Mouse (Mus musculus) granulocyte monocyte progenitor cell, adult 5-6 weeks (primary cell): Measurements from ENCODE around the gene Trpv5. TPM values are rescaled to one million over a fixed set of nuclear protein-coding genes. Genes with fewer than 3 reads are reported as not detected.

Source experiments
- ATAC-seq: replicated peaks from 2 replicates; pipeline ENCODE4 v1.8.0; 2016; ENCODE audit warnings: mild to moderate bottlenecking, moderate TSS enrichment, inconsistent platforms; ENCODE audit not compliant: poor library complexity, severe bottlenecking
- total RNA-seq, 2 experiments: library from RNA; stranded (forward) in 1 of 2; stranded (reverse) in 1 of 2; fragments of 200-712, 200-1000 nt in 1 of 2; fragments of >200 nt in 1 of 2; fragmentation: Nextera tagmentation in 1 of 2; gene quantifications; 2 replicates each; pipeline ENCODE4 v1.2.3; 2014 to 2017

Trpv5 gene
- total RNA-seq (2014; fragmentation: Nextera tagmentation) (not detected in 2 replicates), total RNA-seq (2017) (not detected in 2 replicates)

DNA sequence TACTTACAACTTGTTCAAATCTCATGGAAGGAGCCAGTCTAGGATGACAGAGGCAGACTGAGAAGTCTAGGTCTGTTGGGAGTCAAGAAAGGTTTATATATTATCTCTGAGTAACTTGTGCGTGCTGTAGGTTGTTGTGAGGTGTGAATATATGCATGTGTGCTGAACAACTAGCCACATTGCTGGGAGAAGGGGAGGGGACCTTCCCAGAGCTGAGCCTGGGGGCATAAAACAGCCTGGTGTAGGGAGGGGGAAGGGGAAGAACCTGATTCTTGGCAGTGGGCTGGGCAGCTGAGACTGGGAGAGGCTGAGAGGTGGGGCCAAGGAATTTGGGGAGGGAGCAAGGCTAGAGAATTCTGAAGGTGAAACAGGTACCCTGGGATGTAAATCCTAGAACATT lies at the start of gene Trpv5:
Gene Trpv5 (minus strand): TSS at position 101 of the 400 bp plus-strand sequence.
- ATAC-seq, result no peak

DNA sequence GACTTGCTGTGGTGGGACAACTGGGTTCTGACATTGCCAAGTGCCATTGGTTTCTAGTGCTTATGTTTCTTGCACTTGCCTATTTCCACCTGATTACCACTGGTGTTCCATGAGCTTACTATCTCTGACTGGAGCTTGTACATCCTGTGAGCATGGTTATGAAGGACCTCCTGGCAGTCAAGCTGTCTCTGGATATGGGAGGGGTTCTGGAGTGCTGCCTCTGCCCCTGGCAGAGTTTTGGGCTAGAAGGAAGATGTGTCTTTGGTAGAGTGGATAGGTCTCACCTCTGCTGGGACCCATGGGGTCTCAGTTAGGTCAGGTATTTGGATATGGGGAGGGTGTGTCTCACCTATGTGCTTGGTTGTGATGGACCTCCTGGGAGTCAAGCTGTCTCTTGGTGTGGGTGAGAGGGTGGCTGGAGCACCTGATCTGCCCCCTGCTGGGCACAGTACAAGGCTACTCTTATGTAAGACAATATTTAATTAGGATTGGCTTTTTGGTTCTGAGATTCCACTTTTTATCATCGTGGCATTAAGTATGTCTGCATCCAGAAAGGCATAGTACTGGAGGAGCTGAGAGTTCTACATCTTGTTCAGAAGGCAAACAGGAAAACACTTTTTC lies 47.5 kb upstream of the Trpv5 start:
- no peak; the same call in 1 of the 2 replicates for ATAC-seq

DNA sequence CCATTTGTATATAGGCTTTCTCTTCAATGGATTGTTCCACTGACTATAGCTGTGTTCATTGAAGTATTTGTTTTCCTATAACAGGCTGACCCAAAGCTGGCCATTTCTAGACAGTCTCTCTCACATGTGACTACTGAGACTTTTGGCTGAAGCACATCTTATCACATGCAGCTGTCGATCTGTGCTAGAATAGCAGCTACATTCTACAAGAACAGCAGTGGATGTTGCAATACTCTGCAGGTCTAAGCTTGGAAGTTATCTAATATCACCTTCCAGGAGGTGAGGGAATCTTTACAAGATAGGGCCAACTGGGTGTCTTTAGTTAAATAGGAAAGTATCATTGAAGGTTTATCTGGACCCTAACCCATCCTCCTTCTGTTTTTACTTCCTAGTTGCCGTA lies 40.9 kb upstream of the Trpv5 start:
- ATAC-seq, result no peak

- no peak for ATAC-seq
These were observed 29.7 kb upstream of the Trpv5 start for GRCm38 (mm10) chr6:41710281-41710680.

- no peak for ATAC-seq
These were observed 25.7 kb upstream of the Trpv5 start for GRCm38 (mm10) chr6:41706275-41706674.

GRCm38 (mm10) chr6:41704123-41704522 lies 23.6 kb upstream of the Trpv5 start, which contains the start of gene Kel:
Gene Kel, minus strand, starts transcription at chr6:41704339.
- no peak for ATAC-seq

DNA sequence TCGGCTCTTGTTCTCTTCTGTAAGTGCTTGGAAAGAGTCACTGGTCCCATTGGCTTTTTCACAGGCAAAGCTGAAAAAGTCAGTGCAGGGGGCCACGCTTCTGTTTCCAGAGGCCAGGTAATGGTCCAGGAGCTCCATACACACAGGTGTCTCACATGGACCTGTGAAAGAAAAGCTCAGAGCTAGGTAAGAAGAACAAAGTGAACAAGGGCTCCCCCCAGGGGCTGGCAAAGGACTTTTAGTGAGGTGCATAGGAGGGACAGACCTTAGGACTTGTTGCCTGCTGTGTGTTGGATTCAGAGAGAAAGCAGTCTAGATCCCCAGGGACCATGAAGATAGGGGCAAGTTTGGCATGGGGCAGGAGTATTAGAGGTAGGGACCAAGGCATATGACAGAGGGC lies 22.4 kb upstream of the Trpv5 start:
- no peak for ATAC-seq

DNA sequence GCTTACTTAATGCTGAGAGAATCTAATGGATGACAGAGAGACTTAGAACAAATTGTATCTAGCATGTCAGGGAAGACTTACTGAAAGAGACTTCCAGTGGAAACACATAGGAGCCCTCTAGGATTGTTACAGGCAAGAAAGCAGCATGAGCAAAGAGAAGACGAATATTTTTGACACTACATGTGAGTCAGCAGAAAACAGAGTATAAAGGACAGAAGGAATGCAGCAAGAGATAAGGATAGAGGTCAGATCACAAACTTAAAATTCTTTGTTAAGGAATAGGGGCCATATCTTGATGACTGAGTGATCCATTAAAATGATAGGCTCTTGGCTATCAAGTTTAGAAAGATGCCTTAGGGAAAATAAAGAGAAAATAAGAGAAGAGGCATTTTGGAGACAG lies 20.7 kb upstream of the Trpv5 start:
- ATAC-seq, result no peak

- no peak for ATAC-seq
These were observed 13.8 kb upstream of the Trpv5 start for GRCm38 (mm10) chr6:41694407-41694806.

DNA sequence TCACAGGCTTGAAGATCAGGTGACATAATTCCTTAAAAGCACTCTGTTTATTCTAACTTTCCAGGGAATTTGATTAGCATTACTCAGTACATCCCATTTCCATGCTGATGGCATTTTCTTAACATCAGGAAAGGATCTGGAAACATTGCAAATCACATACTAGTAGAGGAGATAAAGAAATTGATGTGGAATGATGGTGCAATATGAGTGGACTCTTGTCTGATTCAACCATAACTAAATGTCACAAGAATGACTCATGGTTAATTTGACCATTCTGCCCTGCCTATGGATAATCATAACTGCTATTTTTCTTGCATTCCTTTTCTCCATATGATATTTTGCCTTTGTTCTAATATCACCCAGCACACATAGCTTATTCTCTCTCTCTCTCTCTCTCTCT lies 11.6 kb upstream of the Trpv5 start:
- ATAC-seq, result no peak

GRCm38 (mm10) chr6:41685596-41685995 lies 5.0 kb upstream of the Trpv5 start:
- no peak for ATAC-seq

DNA sequence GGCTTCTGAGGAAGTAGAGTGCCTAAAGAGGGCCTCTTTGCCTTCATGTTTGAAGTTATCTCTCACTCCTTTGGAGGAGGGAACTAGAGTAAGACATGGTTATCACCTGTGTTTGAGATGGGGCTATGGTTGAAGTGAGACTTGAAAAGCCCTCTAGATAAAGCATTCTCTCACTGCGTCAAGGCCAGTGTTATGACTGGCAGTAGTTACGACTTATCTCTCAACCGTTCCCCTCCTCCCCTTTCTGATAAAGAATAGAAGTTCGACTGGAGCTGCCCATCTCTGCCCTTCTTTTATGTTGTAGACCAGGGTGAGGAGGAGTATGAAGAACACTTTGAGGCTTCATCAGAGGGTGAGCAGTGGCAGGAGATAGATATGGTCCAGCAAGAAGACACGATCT lies 4.3 kb upstream of the Trpv5 start:
- ATAC-seq, result no peak

- no peak for ATAC-seq
These were observed 3.6 kb upstream of the Trpv5 start, which contains the start of gene Llcfc1 for GRCm38 (mm10) chr6:41684131-41684530. Gene Llcfc1, plus strand, starts transcription at chr6:41684431.

DNA sequence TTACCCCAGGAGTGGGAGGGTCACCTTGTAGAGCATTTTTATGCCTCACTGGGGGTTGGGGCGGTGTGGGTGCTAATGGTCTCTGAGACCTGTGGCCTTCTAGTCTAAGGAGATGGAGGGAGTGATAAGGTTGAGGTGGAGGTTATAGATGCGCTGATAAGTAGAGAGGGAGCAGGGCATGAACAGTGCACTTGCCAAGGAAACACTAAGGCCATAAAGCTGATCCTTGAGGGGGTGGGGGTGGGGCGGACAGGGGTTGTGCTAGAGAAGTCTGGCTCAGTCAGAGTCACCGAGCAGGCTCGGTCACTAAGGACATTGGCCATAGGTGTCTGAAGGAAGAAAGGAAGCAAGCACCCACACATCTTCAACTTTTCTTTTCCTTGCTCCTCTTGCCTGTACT lies 1.1 kb upstream of the Trpv5 start:
- no peak for ATAC-seq

- ATAC-seq, result no peak
These were observed 4.0 kb downstream of the Trpv5 start for GRCm38 (mm10) chr6:41676530-41676929.

DNA sequence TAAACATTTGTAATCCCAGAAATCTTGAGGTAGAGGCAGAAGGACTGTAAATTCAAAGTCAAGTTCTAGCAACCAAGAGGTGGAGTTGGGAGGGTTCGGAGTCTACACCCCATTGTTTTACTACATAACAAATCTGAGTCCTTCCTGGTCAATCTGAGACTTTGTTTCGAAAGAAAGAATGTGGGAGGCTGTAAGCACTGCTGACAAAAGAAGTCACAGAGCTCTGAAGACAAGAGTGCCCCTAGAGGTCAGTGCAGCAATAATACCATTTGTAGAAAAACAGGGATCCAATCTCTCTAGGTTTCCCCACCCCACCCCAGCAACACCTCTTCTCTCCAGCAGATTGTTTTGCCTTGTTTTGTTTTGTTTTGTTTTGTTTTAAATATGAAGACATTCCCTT lies 18.2 kb downstream of the Trpv5 start:
- ATAC-seq, result peak; percentile 70

GRCm38 (mm10) chr6:41658487-41658886 lies 22.1 kb downstream of the Trpv5 start:
- no peak for ATAC-seq

- ATAC-seq, result peak; percentile 65
These were observed 25.9 kb downstream of the Trpv5 start for GRCm38 (mm10) chr6:41654648-41655047.

DNA sequence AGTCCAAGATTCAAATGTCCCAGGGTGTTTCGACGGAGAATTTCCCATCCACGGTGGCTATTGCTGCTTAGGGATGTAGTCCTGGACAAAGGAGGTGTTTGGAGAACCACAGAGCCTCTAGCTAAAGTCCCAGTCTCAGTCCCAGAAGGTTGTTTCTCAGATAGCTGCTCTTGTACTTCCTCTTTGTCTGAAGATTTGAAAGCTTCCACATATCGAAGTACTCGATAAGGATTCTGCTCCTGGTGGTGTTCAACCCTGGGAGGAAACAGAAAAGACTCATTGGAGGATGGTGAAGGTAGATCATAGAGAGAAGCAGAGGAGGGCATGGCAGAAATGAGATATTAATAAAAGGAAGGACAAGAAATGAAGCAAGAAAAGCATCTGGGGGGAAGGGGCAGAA lies 27.4 kb downstream of the Trpv5 start:
- ATAC-seq, result no peak; the same call in 1 of the 2 replicates

DNA sequence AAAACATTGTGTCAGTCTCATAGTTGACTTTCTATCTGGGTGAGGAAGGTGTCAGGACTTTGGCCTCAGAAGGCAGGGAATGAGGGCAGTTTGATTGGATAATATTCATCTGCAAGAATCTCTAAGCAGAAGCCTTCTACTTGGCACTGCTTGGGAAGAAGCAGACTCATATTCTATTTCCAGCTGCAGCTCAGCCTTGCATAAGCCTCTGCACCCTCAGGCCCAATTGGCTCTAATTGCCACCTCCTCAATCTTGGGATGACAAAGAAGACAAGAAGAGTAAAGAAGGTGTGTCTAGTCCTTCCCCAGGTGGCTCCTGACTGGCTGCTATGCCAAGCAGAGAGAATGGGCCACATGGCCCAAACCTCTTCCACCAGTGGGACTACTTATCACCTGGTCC lies 33.9 kb downstream of the Trpv5 start:
- no peak for ATAC-seq

DNA sequence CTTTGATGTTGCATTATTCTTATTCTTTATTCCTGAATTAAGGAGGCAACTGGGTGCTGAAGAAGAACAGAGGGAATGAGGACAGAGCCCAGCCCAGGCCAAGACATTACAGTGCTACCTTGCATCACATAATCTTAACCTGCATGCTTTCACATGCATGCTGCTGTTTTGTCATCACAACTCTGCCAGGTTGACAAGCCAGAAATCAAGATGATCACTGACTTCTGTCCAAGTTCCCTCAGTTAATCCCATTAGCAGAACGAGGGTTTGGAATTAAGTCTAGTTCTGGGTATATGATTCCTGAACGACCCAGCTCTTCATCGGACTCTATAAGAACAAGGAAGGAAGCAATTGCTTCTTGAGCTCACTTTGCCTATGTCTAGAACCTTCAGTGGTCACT lies 34.3 kb downstream of the Trpv5 start:
- no peak for ATAC-seq

- ATAC-seq, result peak; percentile 83
These were observed 37.3 kb downstream of the Trpv5 start for GRCm38 (mm10) chr6:41643227-41643626.

- ATAC-seq, result peak; percentile 77
These were observed 37.8 kb downstream of the Trpv5 start for GRCm38 (mm10) chr6:41642765-41643164.
